Mouse (Mus musculus): ENCODE data around the gene Sox30.

- no peak for TF ChIP-seq CTCF (IDR thresholded peaks at IDR 0.05; ENCODE audit: extremely low read depth, insufficient read depth, insufficient read length, insufficient replicate concordance)
- no peak for TF ChIP-seq POLR2A (IDR thresholded peaks at IDR 0.05; ENCODE audit: low read depth, low read length)
Observed at GRCm38 (mm10) chr11:45959598-45959997, 20.5 kb upstream of the Sox30 start.

All from spleen, adult 2 months (tissue).